Comparison of ENCODE assay signal across 28 mouse cellular contexts in the genomic region with DNA sequence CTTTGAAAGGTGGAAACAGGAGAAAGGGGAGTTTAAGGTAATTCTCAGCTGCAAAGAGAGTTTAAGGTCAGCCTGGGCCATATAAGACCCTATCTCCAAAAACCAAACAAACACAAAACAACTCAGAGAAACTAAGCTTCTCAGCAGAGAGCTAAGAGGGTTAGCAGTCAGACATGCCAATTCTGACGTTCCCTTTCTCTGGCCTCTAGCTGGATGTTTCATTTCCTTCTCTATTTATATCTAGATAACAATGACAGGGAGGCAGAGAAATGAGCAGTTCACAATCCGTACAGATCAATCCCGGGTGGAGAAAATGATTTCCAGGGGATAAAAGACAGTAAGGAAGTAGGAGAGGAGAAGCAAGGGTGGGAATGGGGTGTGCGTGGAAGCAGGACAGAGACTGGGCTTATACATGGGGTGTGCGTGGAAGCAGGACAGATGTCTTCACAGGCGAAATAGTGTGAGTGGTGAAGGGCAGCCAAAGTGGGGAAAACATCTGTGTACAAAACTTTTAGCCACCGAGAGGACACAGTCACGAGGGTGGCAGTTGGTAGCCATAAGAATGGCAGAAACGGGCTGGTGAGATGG. TPM values are rescaled to one million over a fixed set of nuclear protein-coding genes. Genes with fewer than 3 reads are reported as not detected.
DNase-seq lines count a peak whose midpoint lies in the region; ATAC-seq and TF ChIP-seq lines count a peak whose summit lies in the region.
"Had no signal": no experiment of that assay in that cellular context is flagged by ENCODE, and none has a peak within 500 bp of the region (broad histone marks: within the 10 kb centered on the region; RNA-seq: fewer than 3 reads in every experiment).

No protein-coding gene starts in this region.

- no peak for TF ChIP-seq POLR2A in lung, adult 2 months (IDR thresholded peaks at IDR 0.05; ENCODE audit: borderline replicate concordance, extremely low read depth, low read depth, low read length)

- no peak overlapping the region for H3K4me2 ChIP-seq in lung, embryonic 14.5 days
- no peak overlapping the region for H3K4me2 ChIP-seq in lung, postnatal 0 days (replicated peaks; ENCODE audit: low read depth, low read length)
- H3K4me2 ChIP-seq: embryonic facial prominence, embryonic 13.5 days; forebrain, embryonic 12.5 days; heart, embryonic 11.5 days; hindbrain, embryonic 13.5 days had no signal

- H3K27me3 ChIP-seq in lung, embryonic 14.5 days (ENCODE audit: insufficient read depth, low read length): no peaks in the 10 kb centered on the region
- H3K27me3 ChIP-seq in lung, postnatal 0 days (replicated peaks; ENCODE audit: insufficient read depth, low read length): no peaks in the 10 kb centered on the region
- H3K27me3 ChIP-seq: embryonic facial prominence, embryonic 13.5 days; forebrain, embryonic 12.5 days; hindbrain, embryonic 13.5 days; Patski had no signal

- H3K36me3 ChIP-seq in lung, embryonic 14.5 days (ENCODE audit: insufficient read depth): no peaks in the 10 kb centered on the region
- H3K36me3 ChIP-seq in lung, postnatal 0 days (ENCODE audit: insufficient read depth, low read length): no peaks in the 10 kb centered on the region
- H3K36me3 ChIP-seq: embryonic facial prominence, embryonic 10.5 days; embryonic facial prominence, embryonic 13.5 days; forebrain, embryonic 12.5 days; hindbrain, embryonic 10.5 days; hindbrain, embryonic 13.5 days had no signal

- H3K27ac ChIP-seq in lung, embryonic 14.5 days (ENCODE audit: low read depth): peak overlapping the region; percentile 2; the same call in 1 of the 2 replicates
- H3K27ac ChIP-seq in lung, postnatal 0 days (ENCODE audit: low read length): 0 out of 2 replicates have a peak overlapping the region, but pooled peaks have one; percentile 14
- H3K27ac ChIP-seq: embryonic facial prominence, embryonic 10.5 days; embryonic facial prominence, embryonic 13.5 days; forebrain, embryonic 12.5 days; heart, adult 2 months; hindbrain, embryonic 10.5 days; hindbrain, embryonic 13.5 days had no signal

- H3K4me1 ChIP-seq in lung, embryonic 14.5 days (ENCODE audit: insufficient read depth): no peaks in the 10 kb centered on the region; the same call in 1 of the 2 replicates
- no peaks in the 10 kb centered on the region for H3K4me1 ChIP-seq in lung, adult 2 months (ENCODE audit: control insufficient read depth, insufficient read depth, low read length)
- no peaks in the 10 kb centered on the region for H3K4me1 ChIP-seq in lung, postnatal 0 days (ENCODE audit: insufficient read depth, low read depth, low read length)
- H3K4me1 ChIP-seq: embryonic facial prominence, embryonic 13.5 days; forebrain, embryonic 12.5 days; hindbrain, embryonic 10.5 days; hindbrain, embryonic 13.5 days had no signal

- TF ChIP-seq CTCF in lung, embryonic 14.5 days (IDR thresholded peaks at IDR 0.05; ENCODE audit: low read depth): no peak
- TF ChIP-seq CTCF in lung, adult 2 months (IDR thresholded peaks at IDR 0.05; ENCODE audit: insufficient read depth, low read length): no peak
- TF ChIP-seq CTCF in lung, postnatal 0 days (IDR thresholded peaks at IDR 0.05): no peak

- H3K4me3 ChIP-seq in lung, embryonic 14.5 days (ENCODE audit: low read depth, low read length): no peak overlapping the region
- no peak overlapping the region for H3K4me3 ChIP-seq in lung, adult 2 months (replicated peaks; ENCODE audit: extremely low read depth, low read depth, low read length)
- H3K4me3 ChIP-seq in lung, postnatal 0 days (ENCODE audit: low read depth, low read length): no peak overlapping the region
- H3K4me3 ChIP-seq: embryonic facial prominence, embryonic 10.5 days; embryonic facial prominence, embryonic 13.5 days; erythroblast, embryonic 14.5 days; forebrain, embryonic 12.5 days; heart, adult 2 months; hindbrain, embryonic 10.5 days; hindbrain, embryonic 13.5 days had no signal

- ATAC-seq in lung, embryonic 14.5 days (ENCODE audit: insufficient read depth): peak; percentile 78; the same call in 1 of the 2 replicates
- peak; percentile 53 for ATAC-seq in lung, postnatal 0 days
- ATAC-seq in granulocyte monocyte progenitor cell, adult 5-6 weeks (replicated peaks; ENCODE audit: poor library complexity, severe bottlenecking): peak; percentile 22; the same call in 1 of the 2 replicates
- ATAC-seq in megakaryocyte, adult 5-6 weeks (ENCODE audit: poor library complexity, severe bottlenecking): peak; percentile 71
- ATAC-seq: forebrain, embryonic 16.5 days; hindbrain, embryonic 16.5 days; Patski had no signal

- DNase-seq in lung, embryonic 14.5 days: peak; percentile 59
- no peak for DNase-seq in lung, adult 2 months
- DNase-seq in lung, postnatal 0 days (ENCODE audit: low spot score): peak; percentile 47
- no peak for DNase-seq in lung, postnatal 25 days (ENCODE audit: low spot score)
- DNase-seq in heart, adult 8-10 months (ENCODE audit: low spot score): no peak
- DNase-seq in kidney, postnatal 10 days: no peak
- DNase-seq: adrenal gland, postnatal 36 days; cerebellum, adult 11 months; cerebellum, adult 2 months; cerebellum, adult 9-11 months; cerebellum, postnatal 25 days; embryo, embryonic 11 days; gastrocnemius, postnatal 14 days; heart, adult 2 months; heart, postnatal 36 days had no signal

- WGBS in lung, embryonic 14.5 days: 37% methylated on average over 9 of the region's 9 CpGs
- 32% methylated on average over 9 of the region's 9 CpGs for WGBS in lung, adult 2 months
- WGBS in lung, postnatal 0 days: 36% methylated on average over 9 of the region's 9 CpGs

- no peak for TF ChIP-seq EP300 in lung, postnatal 0 days (IDR thresholded peaks at IDR 0.05)

- H3K9ac ChIP-seq in lung, embryonic 14.5 days: no peak overlapping the region
- H3K9ac ChIP-seq in lung, postnatal 0 days (replicated peaks; ENCODE audit: low read depth): no peak overlapping the region
- H3K9ac ChIP-seq: embryonic facial prominence, embryonic 13.5 days; forebrain, embryonic 12.5 days; hindbrain, embryonic 13.5 days had no signal

- no peaks in the 10 kb centered on the region for H3K9me3 ChIP-seq in lung, embryonic 14.5 days (ENCODE audit: low read depth, low read length)
- H3K9me3 ChIP-seq in lung, postnatal 0 days (ENCODE audit: low read length): no peaks in the 10 kb centered on the region
- H3K9me3 ChIP-seq: embryonic facial prominence, embryonic 10.5 days; embryonic facial prominence, embryonic 13.5 days; forebrain, embryonic 12.5 days; hindbrain, embryonic 10.5 days; hindbrain, embryonic 13.5 days had no signal

RNA-seq across cellular contexts. Expression of a gene that starts 7.0 kb away (rescaled TPM):
- 36.6 and 37.6 TPM in 2 replicates for polyA plus RNA-seq in lung, embryonic 14.5 days (2014; fragmentation: Nextera tagmentation; extraction: Ambion mirVana)
- 185 and 193 TPM in 2 replicates for polyA plus RNA-seq in lung, adult 2 months (2012; rRNA removed)
- 71.2 and 77.6 TPM in 2 replicates for polyA plus RNA-seq in lung, postnatal 0 days (2015; fragmentation: Nextera tagmentation; extraction: Ambion mirVana)
- 0.81 TPM in 1 of 2 replicates, not detected in the other for total RNA-seq in granulocyte monocyte progenitor cell, adult 5-6 weeks (2014; fragmentation: Nextera tagmentation)
- 0.05 TPM in 1 of 2 replicates, not detected in the other for total RNA-seq in granulocyte monocyte progenitor cell, adult 5-6 weeks (2017)
- 1.6 and 1.9 TPM in 2 replicates for total RNA-seq in megakaryocyte, adult 5-6 weeks (2015)
- total RNA-seq in megakaryocyte, adult 5-6 weeks (2017): 3.7 and 9.5 TPM in 2 replicates
- total RNA-seq in heart, adult 8-10 months (2022): 100 to 1,000 TPM; 118 to 143 (median 136) TPM

RNA-seq across cellular contexts. Expression of a gene that starts 11.5 kb away (rescaled TPM):
- polyA plus RNA-seq in lung, embryonic 14.5 days (2014; fragmentation: Nextera tagmentation; extraction: Ambion mirVana): 0.57 and 0.59 TPM in 2 replicates
- polyA plus RNA-seq in lung, adult 2 months (2012; rRNA removed): 2.6 and 3.8 TPM in 2 replicates
- polyA plus RNA-seq in lung, postnatal 0 days (2015; fragmentation: Nextera tagmentation; extraction: Ambion mirVana): 1.7 and 2.0 TPM in 2 replicates
- not detected in 2 replicates for total RNA-seq in granulocyte monocyte progenitor cell, adult 5-6 weeks (2014; fragmentation: Nextera tagmentation)
- not detected in 2 replicates for total RNA-seq in granulocyte monocyte progenitor cell, adult 5-6 weeks (2017)
- total RNA-seq in megakaryocyte, adult 5-6 weeks (2015): not detected in 2 replicates
- total RNA-seq in megakaryocyte, adult 5-6 weeks (2017): 0.29 TPM in 1 of 2 replicates, not detected in the other
- under 1 TPM in 1 of 4 experiments, not detected in 3; 0.28 TPM for total RNA-seq in heart, adult 8-10 months (2022)
- total RNA-seq: gastrocnemius, postnatal 14 days; heart, postnatal 36 days had no signal
- polyA plus RNA-seq: erythroblast, embryonic 14.5 days; heart, embryonic 14.5 days had no signal

RNA-seq across cellular contexts. Expression of a gene that starts 34.3 kb away (rescaled TPM):
- polyA plus RNA-seq in lung, embryonic 14.5 days (2014; fragmentation: Nextera tagmentation; extraction: Ambion mirVana): 38.7 and 38.9 TPM in 2 replicates
- polyA plus RNA-seq in lung, adult 2 months (2012; rRNA removed): 80.7 and 90.0 TPM in 2 replicates
- 57.1 and 57.5 TPM in 2 replicates for polyA plus RNA-seq in lung, postnatal 0 days (2015; fragmentation: Nextera tagmentation; extraction: Ambion mirVana)
- total RNA-seq in granulocyte monocyte progenitor cell, adult 5-6 weeks (2014; fragmentation: Nextera tagmentation): 11.5 and 13.8 TPM in 2 replicates
- 11.3 and 22.4 TPM in 2 replicates for total RNA-seq in granulocyte monocyte progenitor cell, adult 5-6 weeks (2017)
- 25.8 and 26.1 TPM in 2 replicates for total RNA-seq in megakaryocyte, adult 5-6 weeks (2015)
- total RNA-seq in megakaryocyte, adult 5-6 weeks (2017): 24.7 and 33.3 TPM in 2 replicates
- 100 to 1,000 TPM; 168 to 182 (median 178) TPM for total RNA-seq in heart, adult 8-10 months (2022)

RNA-seq across cellular contexts. Expression of a gene that starts 45.0 kb away (rescaled TPM):
- polyA plus RNA-seq in lung, embryonic 14.5 days (2014; fragmentation: Nextera tagmentation; extraction: Ambion mirVana): 43.8 and 45.3 TPM in 2 replicates
- 163 TPM in 2 replicates for polyA plus RNA-seq in lung, adult 2 months (2012; rRNA removed)
- 101 and 116 TPM in 2 replicates for polyA plus RNA-seq in lung, postnatal 0 days (2015; fragmentation: Nextera tagmentation; extraction: Ambion mirVana)
- total RNA-seq in granulocyte monocyte progenitor cell, adult 5-6 weeks (2014; fragmentation: Nextera tagmentation): 1.7 and 5.4 TPM in 2 replicates
- 1.4 and 5.0 TPM in 2 replicates for total RNA-seq in granulocyte monocyte progenitor cell, adult 5-6 weeks (2017)
- total RNA-seq in megakaryocyte, adult 5-6 weeks (2015): 14.8 and 19.7 TPM in 2 replicates
- 10.9 and 15.3 TPM in 2 replicates for total RNA-seq in megakaryocyte, adult 5-6 weeks (2017)
- total RNA-seq in heart, adult 8-10 months (2022): 10 to 100 TPM; 21.2 to 26.8 (median 23.5) TPM

RNA-seq across cellular contexts. Expression of a gene that starts 51.4 kb away (rescaled TPM):
- polyA plus RNA-seq in lung, embryonic 14.5 days (2014; fragmentation: Nextera tagmentation; extraction: Ambion mirVana): 200 and 201 TPM in 2 replicates
- polyA plus RNA-seq in lung, adult 2 months (2012; rRNA removed): 95.7 and 110 TPM in 2 replicates
- 220 and 236 TPM in 2 replicates for polyA plus RNA-seq in lung, postnatal 0 days (2015; fragmentation: Nextera tagmentation; extraction: Ambion mirVana)
- 39.1 and 49.7 TPM in 2 replicates for total RNA-seq in granulocyte monocyte progenitor cell, adult 5-6 weeks (2014; fragmentation: Nextera tagmentation)
- total RNA-seq in granulocyte monocyte progenitor cell, adult 5-6 weeks (2017): 72.1 and 77.6 TPM in 2 replicates
- 77.3 and 105 TPM in 2 replicates for total RNA-seq in megakaryocyte, adult 5-6 weeks (2015)
- 85.4 and 91.6 TPM in 2 replicates for total RNA-seq in megakaryocyte, adult 5-6 weeks (2017)
- 10 to 100 TPM; 75.1 to 86.0 (median 79.7) TPM for total RNA-seq in heart, adult 8-10 months (2022)

Comparison
In these comparisons a context has a peak if more than half of its experiments do, and no peak if none do; other contexts are left out.
1. DNase-seq: peak in lung, embryonic 14.5 days (single experiment) and lung, postnatal 0 days (single experiment); none in lung, adult 2 months (single experiment), lung, postnatal 25 days (single experiment), heart, adult 8-10 months (single experiment) and kidney, postnatal 10 days (single experiment).
2. ATAC-seq: peak in every context shown above with its lines; median percentile 78 in lung, embryonic 14.5 days; 71 in megakaryocyte, adult 5-6 weeks; 53 in lung, postnatal 0 days; 22 in granulocyte monocyte progenitor cell, adult 5-6 weeks.
3. RNA of a gene that starts 7.0 kb away (total RNA-seq): 118 to 143 TPM in heart, adult 8-10 months; 1.6 to 9.5 TPM in megakaryocyte, adult 5-6 weeks and 0.05 to 0.81 TPM in granulocyte monocyte progenitor cell, adult 5-6 weeks; every median in the first group is over 10 times any median in the second.
4. RNA of a gene that starts 34.3 kb away (total RNA-seq): 168 to 182 TPM in heart, adult 8-10 months; 24.7 to 33.3 TPM in megakaryocyte, adult 5-6 weeks and 11.3 to 22.4 TPM in granulocyte monocyte progenitor cell, adult 5-6 weeks; every median in the first group is over 4 times any median in the second.